Mouse (Mus musculus) embryo, embryonic 10.5 days (tissue): ENCODE data around the gene Nudt13.
A peak's percentile ranks its signal among the peaks of the same experiment; 100 is the strongest.
"Not testable (repeated sequence)": the region's sequence is repeated elsewhere in the genome, so short reads cannot be mapped to it uniquely, and the experiment has no call there.

Experiments used
- DNase-seq: peaks from one replicate; pipeline ENCODE4 v3.0.0-alpha.2; 2015; ENCODE audit warnings: low spot score

Nudt13 gene

DNA sequence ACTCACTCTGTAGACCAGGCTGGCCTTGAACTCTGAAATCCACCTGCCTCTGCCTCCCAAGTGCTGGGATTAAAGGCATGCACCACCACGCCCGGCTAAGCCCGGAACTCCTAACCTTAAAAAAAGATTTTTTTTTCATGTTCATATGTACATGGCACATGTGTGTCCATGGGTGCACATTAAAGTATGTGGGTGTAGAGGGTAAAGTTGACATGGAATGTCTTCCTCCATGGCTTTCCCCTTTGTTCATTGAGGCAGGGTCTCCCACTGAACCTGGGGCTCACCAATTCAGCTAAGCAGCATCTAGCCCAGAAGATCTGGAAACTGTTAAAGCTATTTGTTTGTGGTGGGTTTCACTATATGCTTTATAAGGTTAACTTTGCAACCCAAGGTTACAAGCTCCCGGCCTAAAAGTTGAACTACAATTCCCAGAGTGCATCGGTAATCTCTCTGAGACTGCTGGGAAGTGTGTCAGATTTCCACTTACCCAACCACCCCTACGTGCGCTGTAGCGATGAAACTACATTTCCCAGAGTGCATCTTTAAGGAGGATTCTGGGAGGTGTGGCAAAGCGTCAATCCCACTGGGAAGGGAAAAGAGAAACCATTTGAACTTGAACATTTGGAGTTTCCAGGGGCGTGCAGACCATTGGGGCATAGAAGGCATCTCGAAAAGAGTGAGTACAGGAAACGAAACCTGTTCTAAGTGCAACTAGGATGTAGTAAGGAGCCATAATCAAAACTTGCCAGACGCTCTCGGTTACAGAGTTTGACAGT, at the start of gene Nudt13:
Gene Nudt13 (plus strand): TSS at position 581 of the 776 bp plus-strand sequence.
- DNase-seq = peak; percentile 98

DNA sequence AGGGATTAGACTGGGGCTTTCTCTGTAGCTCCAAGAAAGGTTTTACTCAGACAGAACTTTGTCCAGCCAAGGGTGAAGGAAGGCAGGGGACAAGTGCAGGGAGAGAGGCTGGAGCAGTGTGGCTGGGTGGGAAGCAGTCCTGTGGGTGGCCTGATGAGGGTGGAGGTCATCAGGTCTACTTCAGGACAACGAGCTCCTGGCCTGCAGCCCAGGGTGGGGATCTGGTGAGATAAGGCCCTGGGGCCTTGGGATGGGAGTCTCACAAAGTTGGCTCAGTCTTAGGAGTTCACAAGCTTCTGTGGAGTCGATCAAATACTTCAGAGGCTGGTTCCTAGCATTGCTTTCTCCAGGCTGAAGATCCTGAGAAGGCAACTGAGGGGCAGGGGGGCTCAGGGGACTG, 49.2 kb upstream of the Nudt13 start:
- DNase-seq = no peak

GRCm38 (mm10) chr14:20245861-20246260, 48.6 kb upstream of the Nudt13 start:
- no peak for DNase-seq

DNA sequence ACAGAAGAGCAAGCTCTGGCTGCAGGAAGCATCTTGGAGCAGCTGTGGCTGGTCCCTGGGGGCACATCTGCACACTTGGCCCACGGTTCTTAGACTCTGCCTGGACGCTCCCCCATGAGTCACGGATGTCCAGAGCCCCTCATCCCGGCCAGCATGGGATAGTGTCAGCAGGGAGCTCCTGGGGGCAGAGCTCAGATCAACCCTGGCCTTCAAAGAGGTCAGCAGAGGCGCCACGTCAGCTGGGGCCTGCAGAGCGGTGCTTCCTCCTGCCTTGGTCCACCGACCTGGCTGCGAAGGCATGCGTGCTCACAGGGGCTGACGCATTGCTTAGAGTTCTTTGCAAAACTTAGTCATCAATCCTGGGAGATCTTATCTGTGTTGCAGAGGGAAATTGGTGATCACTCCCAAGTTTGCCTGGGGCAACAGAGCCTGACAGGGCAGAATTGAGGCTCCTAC, 47.7 kb upstream of the Nudt13 start:
- no peak for DNase-seq

DNA sequence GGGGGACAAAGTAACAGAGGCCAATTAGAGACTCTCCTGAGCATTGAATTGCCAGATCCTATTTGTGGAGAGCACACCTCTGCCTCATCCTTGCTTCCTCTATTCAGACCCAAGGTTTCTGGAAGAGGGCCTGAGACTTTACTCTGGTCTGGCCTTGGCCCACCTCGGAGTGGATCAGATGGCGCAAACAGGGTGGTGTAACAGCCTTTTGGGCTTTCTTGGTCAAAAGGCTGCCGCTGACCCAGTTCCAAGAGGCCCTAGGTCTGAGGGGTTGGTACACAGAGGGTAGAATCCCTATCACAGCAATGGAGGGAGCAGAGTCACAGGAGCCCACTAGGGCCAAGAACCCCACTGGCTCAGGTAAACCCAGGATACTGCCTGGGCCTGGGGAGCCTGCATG, 46.5 kb upstream of the Nudt13 start:
- no peak for DNase-seq

DNA sequence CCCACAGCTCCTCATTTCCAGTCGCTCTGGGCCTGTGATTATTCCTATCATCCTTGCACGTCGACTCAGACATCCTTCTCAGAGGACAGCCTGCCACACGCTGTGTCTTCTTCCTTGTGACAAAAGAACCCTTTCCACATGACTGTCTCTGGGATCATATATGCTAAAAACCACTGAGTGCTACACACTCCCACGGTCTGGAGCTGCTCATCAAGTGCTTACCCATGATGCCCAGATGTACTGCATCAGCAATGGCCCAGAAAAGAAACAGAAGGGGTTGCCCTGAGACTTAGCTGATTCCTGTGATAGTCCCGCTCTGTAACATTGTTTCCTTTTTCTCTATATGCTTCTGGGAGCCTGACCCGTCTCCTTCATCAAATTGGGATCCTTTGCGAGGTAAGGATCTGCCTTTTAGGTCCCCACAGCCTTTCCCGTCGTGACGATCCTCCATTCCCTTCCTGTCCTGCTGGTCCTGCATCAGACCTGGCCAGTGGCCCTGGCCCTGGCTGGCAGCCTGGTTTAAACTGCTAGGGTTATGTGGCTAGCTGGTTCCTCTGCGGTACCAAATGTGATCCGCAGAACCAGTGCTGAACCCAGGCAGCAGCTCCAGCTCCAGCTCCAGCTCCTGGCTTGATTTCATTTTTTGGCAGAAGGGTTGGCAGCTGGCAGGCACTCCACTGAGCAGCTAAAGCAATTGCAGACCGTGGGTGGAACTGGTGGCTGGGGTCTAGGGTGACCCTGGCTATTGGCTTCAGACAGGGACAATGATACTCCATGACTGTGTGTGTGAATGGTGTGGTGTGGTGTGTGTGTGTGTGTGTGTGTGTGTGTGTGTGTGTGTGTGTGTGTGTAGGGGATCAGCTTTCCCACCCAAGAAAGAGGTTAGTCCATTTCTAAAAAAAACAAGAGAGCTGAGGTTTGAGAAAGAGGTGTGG, 44.0 kb upstream of the Nudt13 start:
- no peak for DNase-seq

DNA sequence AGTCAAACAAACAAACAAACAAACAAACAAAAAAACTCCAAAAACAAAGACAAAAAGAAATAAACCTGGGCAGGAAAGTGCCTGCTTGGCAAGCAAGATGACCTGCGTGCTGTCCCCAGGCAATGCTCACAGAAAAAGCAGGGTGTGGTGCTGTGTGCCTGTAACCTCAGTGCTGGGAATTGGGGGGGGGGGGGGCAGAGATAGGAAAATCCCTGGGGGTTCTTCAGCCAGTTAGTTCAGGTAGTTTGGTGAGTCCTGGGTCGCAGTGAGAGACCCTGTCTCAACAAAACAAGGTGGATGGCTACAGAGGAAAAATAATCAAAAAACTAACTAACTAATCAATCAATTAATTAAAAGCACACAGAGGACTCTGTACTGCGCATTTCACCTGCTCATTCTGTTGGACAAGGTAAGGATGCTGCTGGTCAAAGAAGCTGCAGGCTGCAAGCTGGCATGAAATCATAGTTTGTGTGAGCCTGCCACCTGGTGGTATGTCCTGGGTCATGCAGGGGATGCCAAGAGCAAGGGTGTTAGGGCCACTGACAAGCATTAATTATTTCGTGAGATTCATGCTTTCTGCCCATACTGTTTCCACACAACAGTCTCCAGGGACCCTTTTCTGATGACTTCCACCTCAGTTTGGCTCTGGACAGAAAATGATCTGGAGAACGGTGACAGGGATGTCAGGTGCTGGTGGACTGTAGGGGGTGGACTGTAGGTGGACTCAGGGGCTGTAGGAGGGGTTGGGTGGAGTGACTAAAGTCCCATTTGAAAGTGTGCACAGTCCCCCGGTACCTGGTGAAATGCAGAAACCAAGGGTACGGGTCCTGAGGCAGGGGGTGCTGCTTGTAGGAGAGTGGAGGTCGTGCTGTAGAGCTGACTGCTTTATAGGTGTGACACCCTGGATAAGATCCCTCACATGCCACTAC, 36.0 kb upstream of the Nudt13 start:
- DNase-seq = peak; percentile 86

DNA sequence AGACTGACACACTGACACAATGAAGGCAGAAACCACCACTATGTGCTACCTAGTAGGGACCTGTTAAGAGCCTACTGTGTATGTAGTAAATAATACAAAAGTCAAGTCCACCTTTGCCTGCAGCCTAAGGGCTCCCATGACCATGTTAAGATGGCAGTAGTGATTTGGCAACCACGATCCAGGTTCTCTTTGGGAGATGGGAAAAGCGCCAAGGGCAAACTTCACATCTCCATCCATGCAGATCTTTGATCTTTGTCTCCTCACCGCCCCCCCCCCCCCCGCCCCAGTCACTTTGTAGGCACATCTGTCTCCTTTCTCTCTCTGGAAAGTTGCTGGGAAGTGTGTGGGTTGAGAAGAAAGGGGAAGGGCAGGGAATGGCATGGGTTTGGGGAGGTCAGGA, 32.2 kb upstream of the Nudt13 start:
- no peak for DNase-seq

DNA sequence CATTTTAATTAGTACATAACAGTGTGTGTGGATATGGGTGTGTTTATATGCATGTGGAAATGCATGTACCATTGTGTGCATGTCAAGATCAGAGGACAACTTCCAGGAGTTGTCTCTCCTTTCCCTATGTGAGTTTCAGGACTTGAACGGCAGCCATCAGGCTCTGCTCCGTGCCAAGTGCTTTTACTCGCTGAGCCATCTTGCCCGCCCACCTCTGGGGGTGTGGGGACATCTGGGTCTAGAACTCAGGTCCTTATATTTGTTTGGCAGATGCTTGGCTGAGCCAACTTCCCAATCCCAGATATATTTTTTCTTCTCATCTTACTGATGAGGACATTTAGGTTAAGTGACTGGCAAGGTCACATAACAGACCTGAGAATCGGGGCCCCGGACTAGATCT, 26.1 kb upstream of the Nudt13 start:
- DNase-seq = no peak

GRCm38 (mm10) chr14:20269082-20269809, 25.3 kb upstream of the Nudt13 start, which contains the start of gene Kcnk16:
Gene Kcnk16 (minus strand): TSS chr14:20269199.
- no peak for DNase-seq

DNA sequence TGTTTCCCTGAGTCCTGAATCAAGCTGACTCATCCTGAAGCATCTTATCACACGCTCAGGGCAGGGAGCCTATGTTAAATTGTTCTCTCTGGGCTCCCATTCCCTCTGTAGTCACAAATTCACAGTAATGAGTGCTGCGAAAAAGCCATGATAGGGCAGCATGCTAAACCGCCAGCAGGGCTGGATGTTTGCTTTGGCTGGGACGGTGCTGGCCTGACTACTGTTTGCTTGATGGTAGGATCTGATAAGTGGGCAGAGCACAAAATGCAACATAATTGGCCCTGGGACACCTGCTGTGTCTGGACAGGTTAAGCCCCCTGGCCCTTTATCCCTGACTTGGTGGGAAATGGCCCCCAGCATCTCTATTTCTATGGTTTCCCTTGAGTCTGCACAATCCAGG, 3.1 kb upstream of the Nudt13 start:
- no peak for DNase-seq

DNA sequence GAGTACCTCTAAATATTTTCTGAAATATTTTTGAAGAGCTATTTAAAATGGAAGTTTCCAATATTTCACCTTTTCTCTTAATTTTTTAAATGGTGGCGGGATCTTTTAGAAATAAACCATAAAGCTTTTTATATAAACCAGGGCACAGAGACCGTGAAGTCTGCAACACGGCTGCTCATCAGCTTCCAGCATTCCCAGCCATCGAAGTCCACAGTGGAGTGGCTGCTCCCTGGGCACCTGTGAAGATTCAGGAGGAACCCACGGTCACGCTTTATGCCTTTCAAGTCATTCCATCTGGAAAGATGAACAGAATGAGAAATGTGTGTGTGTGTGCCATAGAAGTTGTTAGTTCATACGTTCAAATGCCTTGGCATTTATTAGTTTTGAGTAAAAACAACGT, 450 bp downstream of the Nudt13 start:
- DNase-seq = no peak

- no peak for DNase-seq
These were observed 3.1 kb downstream of the Nudt13 start for GRCm38 (mm10) chr14:20297616-20298015.

DNA sequence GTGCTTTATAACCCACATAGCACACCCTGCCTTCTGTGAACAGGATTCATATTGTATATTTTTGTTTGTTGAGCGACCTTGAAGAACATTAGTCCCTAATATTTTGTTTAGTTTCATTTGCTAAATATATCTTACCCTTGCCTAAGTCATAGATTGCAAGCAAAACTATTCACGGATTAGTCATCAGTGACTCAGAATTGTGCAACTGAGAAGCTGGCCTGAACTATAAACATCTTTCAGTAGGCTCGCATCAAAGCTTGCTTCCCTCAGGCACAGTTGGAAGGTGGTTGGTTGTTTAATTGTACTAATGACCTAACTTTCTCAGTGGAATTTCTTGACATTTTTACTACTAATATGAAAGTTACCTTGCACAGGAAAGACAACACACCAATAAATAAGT, 3.6 kb downstream of the Nudt13 start:
- DNase-seq = no peak

GRCm38 (mm10) chr14:20305085-20305484, 10.6 kb downstream of the Nudt13 start:
- not testable (repeated sequence) for DNase-seq

- DNase-seq = no peak
These were observed 20.6 kb downstream of the Nudt13 start for GRCm38 (mm10) chr14:20315137-20315536.

- peak; percentile 61 for DNase-seq
These were observed 24.9 kb downstream of the Nudt13 start for GRCm38 (mm10) chr14:20319420-20319819.

GRCm38 (mm10) chr14:20324196-20324595, 29.7 kb downstream of the Nudt13 start:
- DNase-seq = no peak

GRCm38 (mm10) chr14:20328474-20328873, 34.0 kb downstream of the Nudt13 start:
- peak; percentile 34 for DNase-seq

- DNase-seq = no peak
These were observed 36.8 kb downstream of the Nudt13 start for GRCm38 (mm10) chr14:20331316-20331715.

DNA sequence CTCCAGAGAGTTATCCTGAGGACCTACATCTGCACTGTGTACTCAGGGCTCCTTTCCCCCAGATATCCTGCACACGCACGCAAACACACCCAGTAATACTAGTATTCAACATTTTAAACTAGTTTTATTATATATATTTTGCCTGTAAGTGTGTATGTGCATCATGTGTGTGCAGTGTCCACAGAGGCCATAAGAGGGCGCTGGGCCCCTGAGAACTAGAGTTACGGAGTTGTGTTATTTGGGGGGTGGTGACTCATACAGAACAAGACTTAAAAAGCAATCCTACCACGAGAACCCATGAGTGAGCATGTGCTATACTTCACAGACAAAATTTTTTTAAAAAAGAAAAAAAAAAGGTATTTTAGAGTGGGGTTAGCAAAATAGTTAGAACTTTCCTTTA, 44.9 kb downstream of the Nudt13 start:
- no peak for DNase-seq
